Mouse (Mus musculus): ENCODE data around the gene Nutf2-ps1. TPM values are rescaled to one million over a fixed set of nuclear protein-coding genes. Genes with fewer than 3 reads are reported as not detected.

The Nutf2-ps1 gene
- polyA plus RNA-seq, 1 experiment from 2014 or later = 121 TPM

DNA sequence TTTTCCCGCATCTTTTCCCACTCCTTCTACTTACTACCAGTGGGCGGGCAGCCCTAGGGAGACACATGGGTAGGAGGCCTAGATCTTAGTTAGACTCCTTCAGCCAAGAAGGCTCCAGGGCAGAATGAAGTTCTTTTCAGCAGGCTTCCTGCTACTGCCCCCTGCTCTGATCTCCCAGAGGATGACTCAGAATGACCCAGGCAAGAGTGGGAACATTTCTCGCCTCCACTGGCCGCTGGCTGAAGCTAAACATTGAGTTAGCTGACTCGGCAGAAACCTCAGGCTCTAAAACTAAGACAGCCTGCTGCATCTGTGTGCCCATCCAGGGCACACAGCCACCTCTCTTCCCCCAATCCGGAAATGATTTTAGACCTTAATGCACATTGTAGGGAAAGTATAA is 36.1 kb downstream of the Nutf2-ps1 start:
- 40% methylated on average over 6 of the region's 6 CpGs for WGBS
- peak; percentile 61 for ATAC-seq
- no peak overlapping the region for H3K9ac ChIP-seq (replicated peaks; ENCODE audit: low read depth)
- H3K4me2 ChIP-seq (replicated peaks; ENCODE audit: low read depth, low read length) = no peak overlapping the region
- no peaks in the 10 kb centered on the region for H3K36me3 ChIP-seq (ENCODE audit: insufficient read depth, low read length)
- peak; percentile 67 for DNase-seq (ENCODE audit: low spot score)
- H3K4me1 ChIP-seq (ENCODE audit: insufficient read depth, low read depth, low read length) = no peaks in the 10 kb centered on the region
- no peaks in the 10 kb centered on the region for H3K27me3 ChIP-seq (replicated peaks; ENCODE audit: insufficient read depth, low read length)
- no peak overlapping the region for H3K4me3 ChIP-seq (ENCODE audit: low read depth, low read length)
- TF ChIP-seq EP300 (IDR thresholded peaks at IDR 0.05) = no peak
- no peak for TF ChIP-seq CTCF (IDR thresholded peaks at IDR 0.05)
- 0 out of 2 replicates have a peak overlapping the region, but pooled peaks have one; percentile 21 for H3K27ac ChIP-seq (ENCODE audit: low read length)
- no peaks in the 10 kb centered on the region for H3K9me3 ChIP-seq (ENCODE audit: low read length)

- no peaks in the 10 kb centered on the region for H3K27me3 ChIP-seq (replicated peaks; ENCODE audit: insufficient read depth, low read length)
- H3K36me3 ChIP-seq (ENCODE audit: insufficient read depth, low read length) = no peaks in the 10 kb centered on the region
- H3K4me3 ChIP-seq (ENCODE audit: low read depth, low read length) = no peak overlapping the region
- H3K27ac ChIP-seq (ENCODE audit: low read length) = 0 out of 2 replicates have a peak overlapping the region, but pooled peaks have one; percentile 21
- H3K4me2 ChIP-seq (replicated peaks; ENCODE audit: low read depth, low read length) = no peak overlapping the region
- peak; percentile 52 for ATAC-seq
- H3K9ac ChIP-seq (replicated peaks; ENCODE audit: low read depth) = no peak overlapping the region
- DNase-seq (ENCODE audit: low spot score) = no peak
- H3K9me3 ChIP-seq (ENCODE audit: low read length) = no peaks in the 10 kb centered on the region
- no peaks in the 10 kb centered on the region for H3K4me1 ChIP-seq (ENCODE audit: insufficient read depth, low read depth, low read length)
- WGBS = 43% methylated on average over 10 of the region's 10 CpGs
- TF ChIP-seq CTCF (IDR thresholded peaks at IDR 0.05) = no peak
- no peak for TF ChIP-seq EP300 (IDR thresholded peaks at IDR 0.05)
Observed at GRCm38 (mm10) chr19:53552216-53552786, 36.6 kb downstream of the Nutf2-ps1 start.

- H3K4me3 ChIP-seq (ENCODE audit: low read depth, low read length) = no peak overlapping the region
- H3K36me3 ChIP-seq (ENCODE audit: insufficient read depth, low read length) = no peaks in the 10 kb centered on the region
- H3K27ac ChIP-seq (ENCODE audit: low read length) = no peak overlapping the region
- no peak overlapping the region for H3K4me2 ChIP-seq (replicated peaks; ENCODE audit: low read depth, low read length)
- H3K9ac ChIP-seq (replicated peaks; ENCODE audit: low read depth) = no peak overlapping the region
- no peaks in the 10 kb centered on the region for H3K4me1 ChIP-seq (ENCODE audit: insufficient read depth, low read depth, low read length)
- no peak for DNase-seq (ENCODE audit: low spot score)
- H3K27me3 ChIP-seq (replicated peaks; ENCODE audit: insufficient read depth, low read length) = no peaks in the 10 kb centered on the region
- WGBS = 53% methylated on average over 12 of the region's 12 CpGs
- ATAC-seq = no peak
- TF ChIP-seq CTCF (IDR thresholded peaks at IDR 0.05) (no peak), EP300 (IDR thresholded peaks at IDR 0.05) (no peak)
- no peaks in the 10 kb centered on the region for H3K9me3 ChIP-seq (ENCODE audit: low read length)
Observed at GRCm38 (mm10) chr19:53550972-53551371, 37.9 kb downstream of the Nutf2-ps1 start.

DNA sequence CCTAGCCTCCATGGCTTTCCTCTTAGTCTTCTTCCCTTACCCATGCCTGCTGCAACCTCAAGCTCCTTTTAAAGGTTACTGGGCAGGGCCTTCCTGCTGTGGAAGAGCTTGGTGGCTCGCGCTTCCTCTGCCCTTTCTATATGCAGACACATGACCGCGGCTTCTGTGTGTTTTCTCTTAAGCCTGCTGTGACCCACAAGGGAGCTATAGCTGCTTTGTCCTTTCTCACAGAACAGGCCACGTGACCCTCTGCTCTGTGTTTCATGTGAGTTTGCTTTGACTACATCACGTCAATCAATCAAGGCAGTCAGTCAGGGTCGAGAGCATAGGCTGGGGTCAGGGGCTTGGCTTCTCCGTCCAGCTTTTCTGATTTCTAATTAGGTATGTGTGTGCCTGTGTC is 41.3 kb downstream of the Nutf2-ps1 start:
- no peak overlapping the region for H3K9ac ChIP-seq (replicated peaks; ENCODE audit: low read depth)
- no peaks in the 10 kb centered on the region for H3K4me1 ChIP-seq (ENCODE audit: insufficient read depth, low read depth, low read length)
- H3K36me3 ChIP-seq (ENCODE audit: insufficient read depth, low read length) = no peaks in the 10 kb centered on the region
- H3K27me3 ChIP-seq (replicated peaks; ENCODE audit: insufficient read depth, low read length) = no peaks in the 10 kb centered on the region
- no peak overlapping the region for H3K4me2 ChIP-seq (replicated peaks; ENCODE audit: low read depth, low read length)
- no peaks in the 10 kb centered on the region for H3K9me3 ChIP-seq (ENCODE audit: low read length)
- H3K4me3 ChIP-seq (ENCODE audit: low read depth, low read length) = no peak overlapping the region
- ATAC-seq = no peak
- TF ChIP-seq EP300 (IDR thresholded peaks at IDR 0.05) = no peak
- TF ChIP-seq CTCF (IDR thresholded peaks at IDR 0.05) = no peak
- H3K27ac ChIP-seq (ENCODE audit: low read length) = no peak overlapping the region
- no peak for DNase-seq (ENCODE audit: low spot score)
- 47% methylated on average over 8 of the region's 8 CpGs for WGBS

GRCm38 (mm10) chr19:53544923-53545561 is 43.8 kb downstream of the Nutf2-ps1 start:
- WGBS = 59% methylated on average over 4 of the region's 4 CpGs
- Histone ChIP-seq H3K36me3 (ENCODE audit: insufficient read depth, low read length) (peaks cover 12% of the 10 kb centered on the region; the same call in 1 of the 2 replicates), H3K4me2 (replicated peaks; ENCODE audit: low read depth, low read length) (no peak overlapping the region), H3K4me3 (ENCODE audit: low read depth, low read length) (no peak overlapping the region), H3K27me3 (replicated peaks; ENCODE audit: insufficient read depth, low read length) (no peaks in the 10 kb centered on the region), H3K27ac (ENCODE audit: low read length) (no peak overlapping the region), H3K9ac (replicated peaks; ENCODE audit: low read depth) (no peak overlapping the region), H3K4me1 (ENCODE audit: insufficient read depth, low read depth, low read length) (no peaks in the 10 kb centered on the region), H3K9me3 (ENCODE audit: low read length) (no peaks in the 10 kb centered on the region)
- DNase-seq (ENCODE audit: low spot score) (no peak), ATAC-seq (no peak)
- TF ChIP-seq CTCF (IDR thresholded peaks at IDR 0.05) (no peak), EP300 (IDR thresholded peaks at IDR 0.05) (no peak)

DNA sequence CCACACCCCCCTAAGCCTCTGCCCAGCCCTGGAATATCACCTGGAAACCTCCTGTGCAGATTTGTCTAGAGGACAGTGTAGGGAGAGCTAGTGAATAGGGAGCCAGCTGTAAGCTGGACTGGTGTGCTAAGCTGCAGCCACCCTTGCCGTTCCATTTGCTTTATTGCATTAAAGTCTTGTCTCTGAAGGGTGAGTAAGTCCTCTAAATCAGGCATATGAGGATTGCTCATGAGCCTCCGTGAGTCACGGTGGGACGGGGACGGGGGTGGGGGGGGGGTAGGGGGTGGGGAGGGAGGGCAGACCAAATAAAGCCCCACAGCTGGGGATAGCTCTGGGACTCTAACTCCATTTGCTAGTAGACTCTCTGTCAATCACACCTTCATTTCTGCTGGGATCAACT is 45.3 kb downstream of the Nutf2-ps1 start:
- Histone ChIP-seq H3K9ac (replicated peaks; ENCODE audit: low read depth) (no peak overlapping the region), H3K4me1 (ENCODE audit: insufficient read depth, low read depth, low read length) (no peaks in the 10 kb centered on the region), H3K4me3 (ENCODE audit: low read depth, low read length) (no peak overlapping the region), H3K4me2 (replicated peaks; ENCODE audit: low read depth, low read length) (no peak overlapping the region), H3K27ac (ENCODE audit: low read length) (no peak overlapping the region), H3K27me3 (replicated peaks; ENCODE audit: insufficient read depth, low read length) (no peaks in the 10 kb centered on the region), H3K36me3 (ENCODE audit: insufficient read depth, low read length) (peaks cover 12% of the 10 kb centered on the region; the same call in 1 of the 2 replicates), H3K9me3 (ENCODE audit: low read length) (no peaks in the 10 kb centered on the region)
- WGBS = 48% methylated on average over 5 of the region's 5 CpGs
- TF ChIP-seq EP300 (IDR thresholded peaks at IDR 0.05) = no peak
- no peak for TF ChIP-seq CTCF (IDR thresholded peaks at IDR 0.05)
- ATAC-seq (no peak; the same call in 1 of the 2 replicates), DNase-seq (ENCODE audit: low spot score) (no peak)

All from lung, postnatal 0 days (tissue).